Mouse (Mus musculus) midbrain, postnatal 0 days (tissue): ENCODE data around the gene Plpp3. TPM values are rescaled to one million over a fixed set of nuclear protein-coding genes. Genes with fewer than 3 reads are reported as not detected.

ENCODE experiments used
- ATAC-seq: fragments of 200-750 bp; cut with Nextera tagmentation; 2 replicates; pipeline ENCODE4 v1.8.0; 2017; ENCODE audit warnings: moderate number of reproducible peaks, mild to moderate bottlenecking, moderate TSS enrichment, moderate library complexity; ENCODE audit not compliant: low FRiP score
- DNase-seq: peaks from one replicate; pipeline ENCODE4 v3.0.0-alpha.2; 2015; ENCODE audit warnings: low spot score
- H3K27ac ChIP-seq: fragments of 300-500 bp; sonication (generic); 2 replicates; pipeline ENCODE4 v1.5.1; 2014; ENCODE audit warnings: low read depth, mild to moderate bottlenecking, low read length, mixed read lengths
- H3K27me3 ChIP-seq: fragments of 300-500 bp; sonication (generic); 2 replicates; pipeline ENCODE4 v1.6.1; 2014; ENCODE audit warnings: low read length, control low read depth, mixed read lengths; ENCODE audit not compliant: insufficient read depth
- H3K36me3 ChIP-seq: fragments of 300-500 bp; sonication (generic); 2 replicates; pipeline ENCODE4 v1.6.1; 2014; ENCODE audit warnings: low read length, control low read depth, mixed read lengths; ENCODE audit not compliant: insufficient read depth
- H3K4me1 ChIP-seq: fragments of 300-500 bp; sonication (generic); 2 replicates; pipeline ENCODE4 v1.6.1; 2014; ENCODE audit warnings: mild to moderate bottlenecking, control low read depth, antibody characterized with exemption, low read length, mixed read lengths; ENCODE audit not compliant: insufficient read depth
- H3K4me2 ChIP-seq: fragments of 300-500 bp; sonication (generic); 2 replicates; pipeline ENCODE4 v1.6.1; 2014; ENCODE audit warnings: low read depth, mild to moderate bottlenecking, low read length, mixed read lengths; ENCODE audit not compliant: poor library complexity, severe bottlenecking
- H3K4me3 ChIP-seq: fragments of 300-500 bp; sonication (generic); 2 replicates; pipeline ENCODE4 v1.5.1; 2014; ENCODE audit warnings: low read depth, mild to moderate bottlenecking, low read length, moderate library complexity
- H3K9ac ChIP-seq: fragments of 300-500 bp; sonication (generic); replicated peaks from 2 replicates; pipeline ENCODE4 v1.6.1; 2014; ENCODE audit warnings: mild to moderate bottlenecking, low read length, moderate library complexity, mixed read lengths; ENCODE audit not compliant: poor library complexity, severe bottlenecking
- H3K9me3 ChIP-seq: fragments of 300-500 bp; sonication (generic); 2 replicates; pipeline ENCODE4 v1.6.1; 2016; ENCODE audit warnings: low read length, control low read depth
- CTCF ChIP-seq: IDR thresholded peaks from 2 replicates; pipeline ENCODE4 v1.5.1; 2016; ENCODE audit warnings: antibody characterized with exemption, mild to moderate bottlenecking
- WGBS: fragments of 180-500 bp; shearing (Covaris S2); extraction: QIAGEN DNeasy Blood & Tissue Kit; methylation state at CpG from one replicate; pipeline ENCODE4 v1.1.7; 2014; 5-methylcytosine and 5-hydroxymethylcytosine counted together
- polyA plus RNA-seq: library from polyadenylated mRNA; unstranded; fragments of >200 nt; fragmentation: Nextera tagmentation; extraction: Ambion mirVana; gene quantifications from 2 replicates; pipeline ENCODE4 v1.2.1, GENCODE M21; 2015
- total RNA-seq: library from RNA; depleted of rRNA; stranded (reverse); fragments of >200 nt; gene quantifications from 2 replicates; pipeline ENCODE4 v1.2.3, GENCODE M21; 2014

Plpp3 gene
- total and polyA plus RNA-seq, 2 experiments from 2014 or later: 142 to 148 TPM

- no peak for ATAC-seq
- Histone ChIP-seq H3K4me3 (no peak overlapping the region), H3K27me3 (no peaks in the 10 kb centered on the region), H3K36me3 (no peaks in the 10 kb centered on the region), H3K4me1 (no peaks in the 10 kb centered on the region), H3K4me2 (no peak overlapping the region), H3K27ac (no peak overlapping the region), H3K9me3 (no peaks in the 10 kb centered on the region), H3K9ac (no peak overlapping the region)
- 92% methylated on average over 9 of the region's 9 CpGs for WGBS
- DNase-seq: no peak
- no peak for TF ChIP-seq CTCF
Observed at GRCm38 (mm10) chr4:105196099-105196498, 39.0 kb downstream of the Plpp3 start.

- H3K9me3 ChIP-seq: no peaks in the 10 kb centered on the region
- H3K4me1 ChIP-seq: no peaks in the 10 kb centered on the region
- ATAC-seq (no peak), DNase-seq (no peak)
- H3K9ac ChIP-seq: no peak overlapping the region
- no peak overlapping the region for H3K27ac ChIP-seq
- H3K27me3 ChIP-seq: no peaks in the 10 kb centered on the region
- no peak overlapping the region for H3K4me3 ChIP-seq
- H3K36me3 ChIP-seq: no peaks in the 10 kb centered on the region
- no peak overlapping the region for H3K4me2 ChIP-seq
- WGBS: 83% methylated on average over 9 of the region's 9 CpGs
- TF ChIP-seq CTCF: no peak
Observed at GRCm38 (mm10) chr4:105196993-105197765, 40.0 kb downstream of the Plpp3 start.

GRCm38 (mm10) chr4:105198696-105199095 is 41.5 kb downstream of the Plpp3 start:
- ATAC-seq (no peak), DNase-seq (no peak)
- no peak overlapping the region for H3K9ac ChIP-seq
- H3K9me3 ChIP-seq: no peaks in the 10 kb centered on the region
- 89% methylated on average over 5 of the region's 5 CpGs for WGBS
- TF ChIP-seq CTCF: no peak
- H3K36me3 ChIP-seq: no peaks in the 10 kb centered on the region
- no peak overlapping the region for H3K4me3 ChIP-seq
- no peak overlapping the region for H3K27ac ChIP-seq
- H3K4me2 ChIP-seq: no peak overlapping the region
- H3K4me1 ChIP-seq: no peaks in the 10 kb centered on the region
- H3K27me3 ChIP-seq: no peaks in the 10 kb centered on the region

GRCm38 (mm10) chr4:105199345-105199744 is 42.2 kb downstream of the Plpp3 start:
- Histone ChIP-seq H3K27me3 (no peaks in the 10 kb centered on the region), H3K4me1 (no peaks in the 10 kb centered on the region), H3K4me3 (no peak overlapping the region), H3K27ac (no peak overlapping the region), H3K36me3 (no peaks in the 10 kb centered on the region), H3K9ac (no peak overlapping the region), H3K4me2 (no peak overlapping the region), H3K9me3 (no peaks in the 10 kb centered on the region)
- no peak for TF ChIP-seq CTCF
- WGBS: 81% methylated on average over 8 of the region's 8 CpGs
- DNase-seq: no peak
- ATAC-seq: no peak

- no peak for ATAC-seq
- Histone ChIP-seq H3K4me2 (no peak overlapping the region), H3K27me3 (no peaks in the 10 kb centered on the region), H3K9ac (no peak overlapping the region), H3K36me3 (no peaks in the 10 kb centered on the region), H3K27ac (no peak overlapping the region), H3K4me1 (no peaks in the 10 kb centered on the region), H3K9me3 (no peaks in the 10 kb centered on the region), H3K4me3 (no peak overlapping the region)
- TF ChIP-seq CTCF: no peak
- 44% methylated on average over 14 of the region's 14 CpGs for WGBS
- DNase-seq: no peak
Observed at GRCm38 (mm10) chr4:105200624-105201524, 43.7 kb downstream of the Plpp3 start.

- 90% methylated on average over 3 of the region's 3 CpGs for WGBS
- Histone ChIP-seq H3K4me1 (no peaks in the 10 kb centered on the region), H3K4me2 (no peak overlapping the region), H3K27ac (no peak overlapping the region), H3K36me3 (no peaks in the 10 kb centered on the region), H3K9me3 (no peaks in the 10 kb centered on the region), H3K4me3 (no peak overlapping the region), H3K9ac (no peak overlapping the region), H3K27me3 (no peaks in the 10 kb centered on the region)
- TF ChIP-seq CTCF: no peak
- DNase-seq (no peak), ATAC-seq (no peak)
Observed at GRCm38 (mm10) chr4:105202439-105202838, 45.3 kb downstream of the Plpp3 start.
